Mouse (Mus musculus) CD4-positive, CD25-positive, alpha-beta regulatory T cell, adult 2 months (primary cell): ENCODE results near the gene Atp6v1a.

Experiments
- DNase-seq: peaks from one replicate; pipeline ENCODE4 v3.0.0-alpha.2; 2012; ENCODE audit warnings: low read depth, low spot score

The Atp6v1a gene

GRCm38 (mm10) chr16:44139536-44140185 is at the start of gene Atp6v1a, which contains the start of gene Naa50:
Gene Atp6v1a, minus strand, starts transcription at chr16:44139705.
Gene Naa50, plus strand, starts transcription at chr16:44139830.
- peak; percentile 95 for DNase-seq

GRCm38 (mm10) chr16:44188766-44189165 is 49.3 kb upstream of the Atp6v1a start:
- DNase-seq = peak; percentile 18

- no peak for DNase-seq
Measured at GRCm38 (mm10) chr16:44187172-44187571, 47.7 kb upstream of the Atp6v1a start.

- DNase-seq = no peak
Measured at GRCm38 (mm10) chr16:44184769-44185168, 45.3 kb upstream of the Atp6v1a start.

- DNase-seq = no peak
Measured at GRCm38 (mm10) chr16:44182597-44182996, 43.1 kb upstream of the Atp6v1a start.

- no peak for DNase-seq
Measured at GRCm38 (mm10) chr16:44178555-44178954, 39.0 kb upstream of the Atp6v1a start.

GRCm38 (mm10) chr16:44176511-44176910 is 37.0 kb upstream of the Atp6v1a start:
- DNase-seq = no peak

- no peak for DNase-seq
Measured at GRCm38 (mm10) chr16:44175001-44175400, 35.5 kb upstream of the Atp6v1a start.

GRCm38 (mm10) chr16:44173966-44174530 is 34.5 kb upstream of the Atp6v1a start:
- DNase-seq = no peak

- DNase-seq = peak; percentile 75
Measured at GRCm38 (mm10) chr16:44173155-44173941, 33.8 kb upstream of the Atp6v1a start, which contains the start of gene Usf3. Gene Usf3, plus strand, starts transcription at chr16:44173246.

GRCm38 (mm10) chr16:44172297-44173154 is 33.0 kb upstream of the Atp6v1a start:
- DNase-seq = peak; percentile 98

- DNase-seq = no peak
Measured at GRCm38 (mm10) chr16:44168990-44169389, 29.5 kb upstream of the Atp6v1a start.

GRCm38 (mm10) chr16:44165182-44165581 is 25.7 kb upstream of the Atp6v1a start:
- no peak for DNase-seq

GRCm38 (mm10) chr16:44163831-44164230 is 24.3 kb upstream of the Atp6v1a start:
- DNase-seq = no peak

GRCm38 (mm10) chr16:44159325-44159724 is 19.8 kb upstream of the Atp6v1a start:
- no peak for DNase-seq

- peak; percentile 31 for DNase-seq
Measured at GRCm38 (mm10) chr16:44154497-44155057, 15.1 kb upstream of the Atp6v1a start.

GRCm38 (mm10) chr16:44149002-44149767 is 9.7 kb upstream of the Atp6v1a start:
- DNase-seq = peak; percentile 48

- DNase-seq = peak; percentile 9
Measured at GRCm38 (mm10) chr16:44141483-44141882, 2.0 kb upstream of the Atp6v1a start.

- peak; percentile 84 for DNase-seq
Measured at GRCm38 (mm10) chr16:44140186-44140787, 782 bp upstream of the Atp6v1a start.

GRCm38 (mm10) chr16:44138979-44139535 is 448 bp downstream of the Atp6v1a start:
- DNase-seq = peak; percentile 93
